Mouse (Mus musculus): Measurements from ENCODE around the gene Cckbr.

DNA sequence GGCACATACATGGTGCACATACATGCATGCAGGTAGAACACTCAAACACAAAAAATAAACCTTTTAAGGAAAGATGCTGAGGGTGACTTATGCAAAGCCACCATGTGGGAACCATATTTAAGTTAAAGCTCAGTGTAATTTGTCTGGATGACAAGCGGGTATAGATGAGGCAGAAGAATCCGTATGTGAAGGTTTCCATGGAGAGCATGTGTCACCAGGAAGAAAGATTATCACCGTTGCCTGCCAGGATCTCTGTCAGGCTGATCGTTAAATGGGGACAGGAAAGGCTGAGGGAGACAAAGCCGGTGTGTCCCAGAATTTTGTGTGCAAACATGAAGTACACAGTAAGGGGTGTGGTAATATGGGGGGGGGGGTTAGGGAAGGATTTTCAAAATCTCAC is 89.0 kb downstream of the Cckbr start:
- TF ChIP-seq FLI1 (IDR thresholded peaks at IDR 0.05; ENCODE audit: low read length) (no peak), GATA1 (IDR thresholded peaks at IDR 0.05; ENCODE audit: borderline replicate concordance, low read length) (no peak)
